ENCODE assay signal across 14 mouse cellular contexts in genomic region chr9:57566846-57567245, GRCm38 (mm10). TPM values are rescaled to one million over a fixed set of nuclear protein-coding genes. Genes with fewer than 3 reads are reported as not detected.
DNase-seq lines count a peak whose midpoint lies in the region; ATAC-seq and TF ChIP-seq lines count a peak whose summit lies in the region.
"Had no signal": no experiment of that assay in that cellular context is flagged by ENCODE, and none has a peak within 500 bp of the region (broad histone marks: within the 10 kb centered on the region; RNA-seq: fewer than 3 reads in every experiment).

No protein-coding gene starts in this region.

- H3K36me3 ChIP-seq in limb, embryonic 12.5 days: peaks cover 32% of the 10 kb centered on the region
- peaks cover 32% of the 10 kb centered on the region for H3K36me3 ChIP-seq in limb, embryonic 10.5 days

- H3K9me3 ChIP-seq in limb, embryonic 12.5 days: no peaks in the 10 kb centered on the region
- H3K9me3 ChIP-seq in limb, embryonic 10.5 days (replicated peaks): no peaks in the 10 kb centered on the region
- H3K9me3 ChIP-seq: embryonic facial prominence, embryonic 13.5 days had no signal

- ATAC-seq in limb, embryonic 12.5 days (ENCODE audit: insufficient number of reproducible peaks, insufficient read depth, low FRiP score, low TSS enrichment, low read depth): no peak
- ATAC-seq: inflammation-experienced regulatory T-cells, adult 6 months had no signal

- H3K27ac ChIP-seq in limb, embryonic 12.5 days: peak overlapping the region; percentile 87
- H3K27ac ChIP-seq in limb, embryonic 10.5 days: no peak overlapping the region
- no peak overlapping the region for H3K27ac ChIP-seq in embryonic fibroblast, embryonic 13.5 days (ENCODE audit: insufficient read depth, low read length)

- WGBS in limb, embryonic 12.5 days: 59% methylated on average over 8 of the region's 8 CpGs
- WGBS in limb, embryonic 10.5 days: 55% methylated on average over 8 of the region's 8 CpGs

- no peak overlapping the region for H3K4me2 ChIP-seq in limb, embryonic 12.5 days
- H3K4me2 ChIP-seq: embryonic facial prominence, embryonic 13.5 days had no signal

- TF ChIP-seq CTCF in embryonic fibroblast, embryonic 13.5 days (IDR thresholded peaks at IDR 0.05; ENCODE audit: borderline replicate concordance, insufficient read depth, low read length): 0 out of 2 replicates have a peak, but pooled peaks have one; percentile 3

- no peak overlapping the region for H3K9ac ChIP-seq in limb, embryonic 12.5 days (replicated peaks)
- H3K9ac ChIP-seq: embryonic facial prominence, embryonic 13.5 days had no signal

- peaks cover 36% of the 10 kb centered on the region for H3K4me1 ChIP-seq in limb, embryonic 12.5 days (replicated peaks)
- peaks cover 12% of the 10 kb centered on the region for H3K4me1 ChIP-seq in limb, embryonic 10.5 days
- H3K4me1 ChIP-seq in embryonic fibroblast, embryonic 13.5 days (ENCODE audit: control insufficient read depth, insufficient read depth, low read length): peaks cover 7% of the 10 kb centered on the region

- H3K4me3 ChIP-seq in limb, embryonic 12.5 days (replicated peaks): no peak overlapping the region
- H3K4me3 ChIP-seq in limb, embryonic 10.5 days: no peak overlapping the region
- H3K4me3 ChIP-seq in embryonic fibroblast, embryonic 13.5 days (ENCODE audit: insufficient read depth, low read length): no peak overlapping the region
- H3K4me3 ChIP-seq: embryonic facial prominence, embryonic 13.5 days had no signal

- no peaks in the 10 kb centered on the region for H3K27me3 ChIP-seq in limb, embryonic 12.5 days
- H3K27me3 ChIP-seq in limb, embryonic 10.5 days (ENCODE audit: low read depth, poor library complexity, severe bottlenecking): no peaks in the 10 kb centered on the region
- H3K27me3 ChIP-seq: embryonic facial prominence, embryonic 13.5 days had no signal

- no peak for DNase-seq in limb, embryonic 10.5 days (ENCODE audit: low spot score)
- DNase-seq in ES-CJ7 (ENCODE audit: low read depth, low spot score): peak; percentile 72
- peak; percentile 85 for DNase-seq in kidney, postnatal 14 days
- no peak for DNase-seq in thymus, postnatal 14 days
- DNase-seq in left cerebral cortex, postnatal 14 days (ENCODE audit: low spot score in 2 of 2): no peak
- no peak for DNase-seq in thymus, postnatal 0 days (ENCODE audit: low spot score)
- DNase-seq: adrenal gland, postnatal 10 days; right cerebral cortex, postnatal 25 days had no signal

- intact Hi-C loops in left cerebral cortex, postnatal 14 days (cut with DNase I): no loop called here

- TF ChIP-seq POLR2A in embryonic fibroblast, embryonic 13.5 days (IDR thresholded peaks at IDR 0.05; ENCODE audit: low read depth, low read length): no peak

RNA-seq across cellular contexts. Expression of gene Scamp2, which starts 6.1 kb away (rescaled TPM):
- 49.5 and 51.9 TPM in 2 replicates for polyA plus RNA-seq in limb, embryonic 12.5 days (2016; fragmentation: Nextera tagmentation; extraction: Ambion mirVana)
- polyA plus RNA-seq in limb, embryonic 10.5 days (2016; fragmentation: Nextera tagmentation; extraction: Ambion mirVana): 37.4 and 41.9 TPM in 2 replicates
- 37.0 and 38.2 TPM in 2 replicates for polyA plus RNA-seq in embryonic fibroblast, embryonic 13.5 days (2011; ENCODE audit: insufficient read length, low read depth, missing spikeins)
- total RNA-seq in left cerebral cortex, postnatal 14 days (2021): 10 to 100 TPM; 25.4 to 29.1 TPM
- 58.4 and 65.2 TPM in 2 replicates for polyA plus RNA-seq in thymus, postnatal 0 days (2015; fragmentation: Nextera tagmentation; extraction: Ambion mirVana)

RNA-seq across cellular contexts. Expression of gene Mpi, which starts 14.3 kb away (rescaled TPM):
- polyA plus RNA-seq in limb, embryonic 12.5 days (2016; fragmentation: Nextera tagmentation; extraction: Ambion mirVana): 56.8 and 58.0 TPM in 2 replicates
- 60.0 and 61.3 TPM in 2 replicates for polyA plus RNA-seq in limb, embryonic 10.5 days (2016; fragmentation: Nextera tagmentation; extraction: Ambion mirVana)
- polyA plus RNA-seq in embryonic fibroblast, embryonic 13.5 days (2011; ENCODE audit: insufficient read length, low read depth, missing spikeins): 32.2 and 35.6 TPM in 2 replicates
- total RNA-seq in left cerebral cortex, postnatal 14 days (2021): 10 to 100 TPM; 73.3 to 82.3 TPM
- 20.9 and 21.6 TPM in 2 replicates for polyA plus RNA-seq in thymus, postnatal 0 days (2015; fragmentation: Nextera tagmentation; extraction: Ambion mirVana)

RNA-seq across cellular contexts. Expression of gene Ulk3, which starts 22.4 kb away (rescaled TPM):
- 17.5 and 19.4 TPM in 2 replicates for polyA plus RNA-seq in limb, embryonic 12.5 days (2016; fragmentation: Nextera tagmentation; extraction: Ambion mirVana)
- polyA plus RNA-seq in limb, embryonic 10.5 days (2016; fragmentation: Nextera tagmentation; extraction: Ambion mirVana): 10.1 and 12.0 TPM in 2 replicates
- 17.6 and 19.4 TPM in 2 replicates for polyA plus RNA-seq in embryonic fibroblast, embryonic 13.5 days (2011; ENCODE audit: insufficient read length, low read depth, missing spikeins)
- total RNA-seq in left cerebral cortex, postnatal 14 days (2021): 10 to 100 TPM; 30.0 to 34.2 TPM
- polyA plus RNA-seq in thymus, postnatal 0 days (2015; fragmentation: Nextera tagmentation; extraction: Ambion mirVana): 11.1 and 13.9 TPM in 2 replicates

RNA-seq across cellular contexts. Expression of gene Fam219b, which starts 29.5 kb away (rescaled TPM):
- polyA plus RNA-seq in limb, embryonic 12.5 days (2016; fragmentation: Nextera tagmentation; extraction: Ambion mirVana): 20.6 and 20.8 TPM in 2 replicates
- polyA plus RNA-seq in limb, embryonic 10.5 days (2016; fragmentation: Nextera tagmentation; extraction: Ambion mirVana): 17.7 and 18.3 TPM in 2 replicates
- 12.6 and 13.0 TPM in 2 replicates for polyA plus RNA-seq in embryonic fibroblast, embryonic 13.5 days (2011; ENCODE audit: insufficient read length, low read depth, missing spikeins)
- total RNA-seq in left cerebral cortex, postnatal 14 days (2021): 10 to 100 TPM; 16.3 to 22.9 TPM
- polyA plus RNA-seq in thymus, postnatal 0 days (2015; fragmentation: Nextera tagmentation; extraction: Ambion mirVana): 15.5 and 17.7 TPM in 2 replicates

RNA-seq across cellular contexts. Expression of gene Cplx3, which starts 39.2 kb away (rescaled TPM):
- polyA plus RNA-seq in limb, embryonic 12.5 days (2016; fragmentation: Nextera tagmentation; extraction: Ambion mirVana): not detected in 2 replicates
- polyA plus RNA-seq in limb, embryonic 10.5 days (2016; fragmentation: Nextera tagmentation; extraction: Ambion mirVana): not detected in 2 replicates
- polyA plus RNA-seq in embryonic fibroblast, embryonic 13.5 days (2011; ENCODE audit: insufficient read length, low read depth, missing spikeins): not detected in 2 replicates
- 10 to 100 TPM; 16.3 to 24.4 TPM for total RNA-seq in left cerebral cortex, postnatal 14 days (2021)
- polyA plus RNA-seq in thymus, postnatal 0 days (2015; fragmentation: Nextera tagmentation; extraction: Ambion mirVana): 0.18 TPM in 1 of 2 replicates, not detected in the other
- total RNA-seq: adrenal gland, postnatal 10 days; megakaryocyte progenitor cell, adult 5-6 weeks had no signal
- polyA plus RNA-seq: embryonic facial prominence, embryonic 13.5 days; heart, embryonic 14.5 days; inflammation-experienced regulatory T-cells, adult 6 months had no signal

Comparison
In these comparisons a context has a peak if more than half of its experiments do, and no peak if none do; other contexts are left out.
1. DNase-seq: peak in ES-CJ7 (single experiment) and kidney, postnatal 14 days (single experiment); none in limb, embryonic 10.5 days (single experiment), thymus, postnatal 14 days (single experiment), left cerebral cortex, postnatal 14 days (0 of 2) and thymus, postnatal 0 days (single experiment).